Mouse (Mus musculus) G1E (cell line): Measurements from ENCODE around the gene Rprd1b.

ENCODE experiments used
- CTCF ChIP-seq: IDR thresholded peaks from 2 replicates; pipeline ENCODE4 v1.5.1; 2012; ENCODE audit warnings: low read depth, low read length, inconsistent platforms, mixed read lengths
- GATA1 ChIP-seq: IDR thresholded peaks from 2 replicates; pipeline ENCODE4 v1.6.1; 2012; ENCODE audit warnings: borderline replicate concordance, low read length, inconsistent platforms, mixed read lengths
- GATA2 ChIP-seq: IDR thresholded peaks from 2 replicates; pipeline ENCODE4 v1.6.1; 2012; ENCODE audit warnings: low read depth, low read length, inconsistent platforms, borderline replicate concordance
- POLR2AphosphoS5 ChIP-seq: IDR thresholded peaks from 2 replicates; pipeline ENCODE4 v1.6.1; 2012; ENCODE audit warnings: low read depth, low read length, inconsistent platforms; ENCODE audit not compliant: insufficient replicate concordance
- TAL1 ChIP-seq: conservative IDR thresholded peaks from 2 replicates; pipeline ENCODE4 v1.6.1; 2012; ENCODE audit warnings: low read depth, low read length, inconsistent platforms, mixed read lengths

DNA sequence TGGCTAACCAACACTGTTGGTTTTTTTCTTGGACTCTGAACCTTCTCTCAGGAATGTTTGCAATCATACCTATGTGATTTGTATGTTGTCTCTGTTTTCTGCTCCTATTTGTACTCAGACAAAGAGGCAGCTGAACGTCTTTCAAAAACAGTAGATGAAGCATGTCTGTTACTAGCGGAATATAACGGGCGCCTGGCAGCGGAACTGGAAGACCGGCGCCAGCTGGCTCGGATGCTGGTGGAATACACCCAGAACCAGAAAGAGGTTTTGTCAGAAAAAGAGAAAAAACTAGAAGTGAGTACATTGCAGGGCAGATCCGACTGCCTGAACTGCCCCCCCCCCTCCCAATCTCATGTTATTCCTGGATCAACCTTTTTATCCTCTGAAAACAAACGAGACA, 30.2 kb downstream of the Rprd1b start:
- TF ChIP-seq TAL1 (no peak), CTCF (no peak), GATA1 (no peak), GATA2 (no peak), POLR2AphosphoS5 (no peak)
